Mouse (Mus musculus): ENCODE measurements at regions not wholly inside any gene's neighbourhood (a gene's known extent, or its start where the extent isn't known, plus 50 kb on each side); places are given as distances from the start of the nearest gene placed in this dataset.

DNA sequence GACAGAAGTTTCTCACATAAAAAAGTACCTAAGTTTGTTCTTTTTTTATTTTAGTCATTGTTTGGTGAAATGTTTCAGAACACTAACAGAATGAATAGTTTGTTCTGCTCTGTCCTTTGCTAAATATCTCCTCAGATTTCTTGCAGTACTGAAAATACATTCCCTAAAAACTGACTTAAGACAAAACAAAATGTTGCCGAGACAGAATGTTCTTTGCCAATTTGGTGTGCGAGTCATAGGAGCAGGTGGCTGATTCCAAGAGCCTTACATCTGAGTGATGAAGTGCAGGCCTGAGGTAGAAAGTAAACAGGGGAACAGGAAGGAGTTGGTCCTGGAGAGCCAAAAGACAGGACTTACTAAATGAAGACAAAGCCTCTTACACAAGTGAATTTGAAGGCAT is 919.0 kb upstream of the Cited2 start:
- TF ChIP-seq GATA4 (IDR thresholded peaks at IDR 0.05; ENCODE audit: insufficient replicate concordance, low read length): no peak

- TF ChIP-seq GATA4 (IDR thresholded peaks at IDR 0.05; ENCODE audit: insufficient replicate concordance, low read length): no peak
Measured at GRCm38 (mm10) chr10:16810716-16811115, 912.3 kb upstream of the Cited2 start.

DNA sequence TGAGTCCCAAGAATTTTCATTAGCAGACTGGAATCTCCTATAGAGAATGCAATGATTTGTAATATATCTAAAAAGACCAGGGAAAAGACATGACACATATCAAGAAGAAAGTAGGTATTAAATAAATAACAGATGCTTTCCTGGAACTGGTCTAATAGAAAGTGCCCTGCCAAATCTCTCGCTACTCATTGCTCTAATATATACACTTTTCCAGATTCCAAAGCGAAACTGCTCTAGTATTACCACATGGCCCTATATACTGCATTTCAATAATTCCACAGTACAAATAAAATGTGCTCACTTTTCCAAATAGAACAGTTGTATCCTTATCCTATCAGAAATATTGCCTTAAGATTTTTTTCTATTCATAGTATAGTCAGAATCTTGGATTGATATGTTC is 909.0 kb upstream of the Cited2 start:
- TF ChIP-seq GATA4 (IDR thresholded peaks at IDR 0.05; ENCODE audit: insufficient replicate concordance, low read length): no peak

GRCm38 (mm10) chr10:16861534-16861933 is 861.5 kb upstream of the Cited2 start:
- no peak for TF ChIP-seq GATA4 (IDR thresholded peaks at IDR 0.05; ENCODE audit: insufficient replicate concordance, low read length)

GRCm38 (mm10) chr10:16866914-16867313 is 856.1 kb upstream of the Cited2 start:
- no peak for TF ChIP-seq GATA4 (IDR thresholded peaks at IDR 0.05; ENCODE audit: insufficient replicate concordance, low read length)

GRCm38 (mm10) chr10:16874131-16874530 is 848.9 kb upstream of the Cited2 start:
- no peak for TF ChIP-seq GATA4 (IDR thresholded peaks at IDR 0.05; ENCODE audit: insufficient replicate concordance, low read length)

DNA sequence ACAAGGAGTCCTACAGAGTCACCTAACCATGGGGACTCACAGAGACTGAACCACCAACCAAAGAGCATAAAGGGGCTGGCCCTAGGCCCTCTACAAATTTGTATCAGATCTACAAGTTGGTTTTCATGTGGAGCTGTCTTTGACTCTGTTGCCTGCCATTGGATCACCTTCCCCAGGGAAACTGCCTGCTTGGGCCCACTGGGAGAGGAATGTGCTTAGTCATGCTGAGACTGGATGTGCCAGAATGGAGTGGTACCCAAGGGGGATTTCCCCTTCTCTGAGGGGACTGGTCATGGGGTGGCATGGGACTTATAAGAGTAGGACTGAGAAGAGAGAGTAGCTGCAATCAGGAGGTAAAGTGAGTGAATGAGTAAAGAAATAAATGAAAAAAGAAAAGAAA is 844.8 kb upstream of the Cited2 start:
- TF ChIP-seq GATA4 (IDR thresholded peaks at IDR 0.05; ENCODE audit: insufficient replicate concordance, low read length): no peak

DNA sequence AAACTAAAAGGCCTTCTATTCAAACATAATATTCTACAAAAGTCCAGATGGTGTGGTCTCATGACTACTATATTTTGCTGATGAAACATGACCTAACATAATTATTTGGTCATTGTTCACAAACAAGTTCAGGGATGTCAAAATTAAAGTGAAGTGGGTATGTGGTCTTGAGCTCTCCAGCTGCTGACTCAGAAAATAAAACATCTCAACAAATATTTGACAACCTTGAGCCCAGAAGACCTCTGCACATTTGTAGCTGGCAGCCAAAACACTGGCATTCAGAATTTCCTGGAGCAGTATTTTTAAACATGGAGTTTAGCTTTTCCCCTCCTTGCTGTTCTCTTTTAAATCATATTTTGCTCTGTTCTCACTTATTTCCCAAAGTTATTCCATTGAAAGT is 829.7 kb upstream of the Cited2 start:
- no peak for TF ChIP-seq GATA4 (IDR thresholded peaks at IDR 0.05; ENCODE audit: insufficient replicate concordance, low read length)

- TF ChIP-seq GATA4 (IDR thresholded peaks at IDR 0.05; ENCODE audit: insufficient replicate concordance, low read length): no peak
Measured at GRCm38 (mm10) chr10:16895332-16895731, 827.7 kb upstream of the Cited2 start.

DNA sequence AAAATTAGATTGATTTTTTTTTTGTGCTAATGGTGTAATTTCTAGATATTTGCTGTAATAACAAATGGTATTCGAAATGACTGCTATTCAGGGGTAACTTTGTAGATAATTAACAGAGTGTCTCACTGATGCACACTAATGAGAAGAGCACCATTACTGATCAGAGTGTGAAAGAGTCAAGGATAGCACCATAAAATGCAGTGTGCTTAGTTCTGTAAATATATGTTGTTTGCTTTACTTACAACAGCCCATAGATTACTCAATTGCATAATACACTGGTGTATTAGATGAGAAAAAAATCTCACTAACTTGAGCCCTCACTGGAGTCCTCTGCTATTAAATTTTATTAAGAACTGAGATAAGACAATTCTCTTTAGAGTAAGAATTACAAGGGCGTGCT is 800.1 kb upstream of the Cited2 start:
- TF ChIP-seq GATA4 (IDR thresholded peaks at IDR 0.05; ENCODE audit: insufficient replicate concordance, low read length): no peak

- no peak for TF ChIP-seq GATA4 (IDR thresholded peaks at IDR 0.05; ENCODE audit: insufficient replicate concordance, low read length)
Measured at GRCm38 (mm10) chr10:16923851-16924250, 799.2 kb upstream of the Cited2 start.

DNA sequence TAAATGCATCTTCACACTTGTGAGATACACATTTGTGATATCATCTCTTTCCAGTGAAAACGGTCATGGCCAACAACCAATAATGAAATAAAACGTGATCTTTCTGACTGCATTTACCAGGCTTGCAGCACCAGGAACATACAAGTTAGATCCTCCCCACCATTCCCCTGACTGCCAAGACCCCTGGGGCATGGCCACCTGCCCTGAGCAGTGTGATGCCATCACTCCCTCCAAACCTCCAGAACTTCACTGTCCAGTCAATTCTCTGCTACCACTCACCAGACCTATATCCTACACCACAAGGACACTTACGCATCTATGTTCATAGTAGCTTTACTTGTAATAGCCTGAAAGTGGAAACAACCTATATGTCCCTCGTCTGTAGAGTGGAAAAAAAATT is 785.3 kb upstream of the Cited2 start:
- no peak for TF ChIP-seq GATA4 (IDR thresholded peaks at IDR 0.05; ENCODE audit: insufficient replicate concordance, low read length)

GRCm38 (mm10) chr10:16951636-16952035 is 771.4 kb upstream of the Cited2 start:
- no peak for TF ChIP-seq GATA4 (IDR thresholded peaks at IDR 0.05; ENCODE audit: insufficient replicate concordance, low read length)

- TF ChIP-seq GATA4 (IDR thresholded peaks at IDR 0.05; ENCODE audit: insufficient replicate concordance, low read length): no peak
Measured at GRCm38 (mm10) chr10:16960971-16961370, 762.0 kb upstream of the Cited2 start.

DNA sequence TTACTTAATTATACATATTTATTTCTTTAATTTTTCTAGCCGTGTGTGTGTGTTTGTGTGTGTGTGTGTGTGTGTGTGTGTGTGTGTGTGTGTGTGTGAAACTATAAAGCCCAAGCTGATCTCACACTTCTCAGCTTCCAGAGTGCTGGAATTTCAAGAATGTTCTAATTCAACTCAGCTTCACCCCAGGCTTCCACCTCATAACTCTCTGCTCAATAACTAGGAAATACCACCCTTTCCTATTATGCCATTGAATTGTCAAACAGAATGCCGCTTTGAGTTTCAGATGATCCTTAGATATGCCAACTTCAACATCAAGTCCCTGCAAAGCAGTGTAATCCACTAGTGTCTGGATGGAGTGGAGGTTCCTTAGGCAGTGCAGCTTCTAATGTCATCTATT is 760.6 kb upstream of the Cited2 start:
- TF ChIP-seq GATA4 (IDR thresholded peaks at IDR 0.05; ENCODE audit: insufficient replicate concordance, low read length): no peak

DNA sequence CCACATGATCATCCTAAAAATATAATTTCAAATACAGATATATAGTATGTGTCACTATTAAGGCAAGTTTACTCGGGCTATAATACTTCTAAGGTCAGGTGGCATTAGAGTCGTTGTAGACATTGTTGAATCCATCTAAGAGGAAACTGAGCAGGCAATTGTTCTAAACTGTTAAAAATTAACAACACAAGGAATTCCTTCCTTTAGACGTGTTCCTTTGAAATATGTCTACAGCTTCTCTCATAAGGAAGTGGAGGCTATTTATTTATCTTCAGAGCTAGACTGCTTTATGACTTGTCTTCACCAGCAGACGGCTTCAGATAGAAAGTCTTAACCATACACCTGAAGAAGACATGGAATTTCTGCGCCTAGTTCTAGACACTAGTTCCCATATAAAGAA is 744.2 kb upstream of the Cited2 start:
- no peak for TF ChIP-seq GATA4 (IDR thresholded peaks at IDR 0.05; ENCODE audit: insufficient replicate concordance, low read length)

DNA sequence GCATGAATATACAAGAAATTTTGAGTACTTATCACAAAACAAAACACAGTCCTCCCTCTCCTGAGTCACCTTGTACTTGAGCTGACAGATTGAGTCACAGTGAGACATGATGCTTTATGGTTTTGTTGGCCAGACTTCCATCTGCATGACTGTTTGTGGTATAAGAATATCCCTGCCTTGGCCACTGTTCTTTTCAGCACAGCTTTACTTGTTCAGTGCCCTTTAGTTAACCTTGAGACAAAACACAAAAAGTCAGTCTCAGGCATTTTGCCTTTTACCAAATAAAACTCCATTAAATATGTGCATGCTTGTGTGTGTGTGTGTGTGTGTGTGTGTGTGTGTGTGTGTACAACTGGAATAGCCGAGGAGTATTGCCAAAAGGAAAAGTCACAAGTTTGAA is 732.8 kb upstream of the Cited2 start:
- TF ChIP-seq GATA4 (IDR thresholded peaks at IDR 0.05; ENCODE audit: insufficient replicate concordance, low read length): no peak

GRCm38 (mm10) chr10:16993789-16994188 is 729.2 kb upstream of the Cited2 start:
- TF ChIP-seq GATA4 (IDR thresholded peaks at IDR 0.05; ENCODE audit: insufficient replicate concordance, low read length): no peak

All from liver, adult (tissue).